Mouse (Mus musculus): ENCODE data around the gene D630045J12Rik. TPM values are rescaled to one million over a fixed set of nuclear protein-coding genes. Genes with fewer than 3 reads are reported as not detected.

Gene D630045J12Rik
- polyA plus RNA-seq, 1 experiment from 2014 or later = 13.4 TPM

GRCm38 (mm10) chr6:38202816-38203215 is 51.0 kb downstream of the D630045J12Rik start:
- H3K4me1 ChIP-seq (replicated peaks) = peaks cover 56% of the 10 kb centered on the region
- H3K27me3 ChIP-seq = no peaks in the 10 kb centered on the region
- H3K27ac ChIP-seq = no peak overlapping the region
- no peak for ATAC-seq (ENCODE audit: low FRiP score)
- no peak overlapping the region for H3K4me2 ChIP-seq
- no peak overlapping the region for H3K9ac ChIP-seq
- 85% methylated on average over 12 of the region's 12 CpGs for WGBS
- no peaks in the 10 kb centered on the region for H3K9me3 ChIP-seq
- no peaks in the 10 kb centered on the region for H3K36me3 ChIP-seq
- H3K4me3 ChIP-seq = no peak overlapping the region

- ATAC-seq (ENCODE audit: low FRiP score) = no peak
- no peak overlapping the region for H3K27ac ChIP-seq
- H3K4me1 ChIP-seq (replicated peaks) = peaks cover 43% of the 10 kb centered on the region
- H3K4me2 ChIP-seq = no peak overlapping the region
- peaks cover 5% of the 10 kb centered on the region for H3K36me3 ChIP-seq
- no peak overlapping the region for H3K4me3 ChIP-seq
- WGBS = 78% methylated on average over 5 of the region's 5 CpGs
- H3K9ac ChIP-seq = no peak overlapping the region
- H3K9me3 ChIP-seq = no peaks in the 10 kb centered on the region
- no peaks in the 10 kb centered on the region for H3K27me3 ChIP-seq
These were observed 52.3 kb downstream of the D630045J12Rik start for GRCm38 (mm10) chr6:38201495-38201894.

GRCm38 (mm10) chr6:38199599-38199998 is 54.2 kb downstream of the D630045J12Rik start:
- no peak for ATAC-seq (ENCODE audit: low FRiP score)
- Histone ChIP-seq H3K4me2 (no peak overlapping the region), H3K4me3 (no peak overlapping the region), H3K27me3 (no peaks in the 10 kb centered on the region), H3K27ac (no peak overlapping the region), H3K9me3 (no peaks in the 10 kb centered on the region), H3K4me1 (replicated peaks) (peaks cover 29% of the 10 kb centered on the region), H3K9ac (no peak overlapping the region), H3K36me3 (peaks cover 24% of the 10 kb centered on the region)
- 92% methylated on average over 6 of the region's 6 CpGs for WGBS

GRCm38 (mm10) chr6:38198727-38199126 is 55.1 kb downstream of the D630045J12Rik start:
- Histone ChIP-seq H3K4me1 (replicated peaks) (peaks cover 24% of the 10 kb centered on the region), H3K4me3 (no peak overlapping the region), H3K27ac (peak overlapping the region; percentile 55; the same call in 1 of the 2 replicates), H3K27me3 (no peaks in the 10 kb centered on the region), H3K4me2 (no peak overlapping the region), H3K36me3 (peaks cover 31% of the 10 kb centered on the region), H3K9me3 (no peaks in the 10 kb centered on the region), H3K9ac (peak overlapping the region; percentile 24; the same call in 1 of the 2 replicates)
- ATAC-seq (ENCODE audit: low FRiP score) = no peak
- 75% methylated on average over 1 of the region's 1 CpGs for WGBS

GRCm38 (mm10) chr6:38196266-38197189 is 57.3 kb downstream of the D630045J12Rik start:
- H3K27ac ChIP-seq = no peak overlapping the region
- H3K36me3 ChIP-seq = peaks cover 49% of the 10 kb centered on the region
- H3K4me3 ChIP-seq = no peak overlapping the region
- no peaks in the 10 kb centered on the region for H3K27me3 ChIP-seq
- H3K4me1 ChIP-seq (replicated peaks) = peaks cover 10% of the 10 kb centered on the region
- no peak for ATAC-seq (ENCODE audit: low FRiP score)
- no peak overlapping the region for H3K9ac ChIP-seq
- H3K4me2 ChIP-seq = no peak overlapping the region
- 93% methylated on average over 24 of the region's 24 CpGs for WGBS
- H3K9me3 ChIP-seq = no peaks in the 10 kb centered on the region

GRCm38 (mm10) chr6:38195306-38195705 is 58.5 kb downstream of the D630045J12Rik start:
- no peak overlapping the region for H3K9ac ChIP-seq
- no peak overlapping the region for H3K4me2 ChIP-seq
- H3K9me3 ChIP-seq = no peaks in the 10 kb centered on the region
- no peak overlapping the region for H3K4me3 ChIP-seq
- H3K36me3 ChIP-seq = peaks cover 51% of the 10 kb centered on the region
- no peak overlapping the region for H3K27ac ChIP-seq
- 85% methylated on average over 10 of the region's 10 CpGs for WGBS
- peaks cover 7% of the 10 kb centered on the region for H3K4me1 ChIP-seq (replicated peaks)
- no peak for ATAC-seq (ENCODE audit: low FRiP score)
- no peaks in the 10 kb centered on the region for H3K27me3 ChIP-seq

- no peak overlapping the region for H3K4me2 ChIP-seq
- 93% methylated on average over 7 of the region's 7 CpGs for WGBS
- no peak overlapping the region for H3K27ac ChIP-seq
- no peak for ATAC-seq (ENCODE audit: low FRiP score)
- H3K4me1 ChIP-seq (replicated peaks) = peaks cover 5% of the 10 kb centered on the region
- no peaks in the 10 kb centered on the region for H3K9me3 ChIP-seq
- H3K27me3 ChIP-seq = no peaks in the 10 kb centered on the region
- no peak overlapping the region for H3K9ac ChIP-seq
- H3K4me3 ChIP-seq = no peak overlapping the region
- H3K36me3 ChIP-seq = peaks cover 59% of the 10 kb centered on the region
These were observed 59.8 kb downstream of the D630045J12Rik start for GRCm38 (mm10) chr6:38194046-38194445.

GRCm38 (mm10) chr6:38192952-38193351 is 60.9 kb downstream of the D630045J12Rik start:
- no peak for ATAC-seq (ENCODE audit: low FRiP score)
- H3K4me1 ChIP-seq (replicated peaks) = no peaks in the 10 kb centered on the region
- peaks cover 67% of the 10 kb centered on the region for H3K36me3 ChIP-seq
- H3K4me3 ChIP-seq = no peak overlapping the region
- 96% methylated on average over 7 of the region's 7 CpGs for WGBS
- H3K4me2 ChIP-seq = no peak overlapping the region
- no peaks in the 10 kb centered on the region for H3K9me3 ChIP-seq
- H3K27me3 ChIP-seq = no peaks in the 10 kb centered on the region
- H3K9ac ChIP-seq = no peak overlapping the region
- no peak overlapping the region for H3K27ac ChIP-seq

- H3K4me2 ChIP-seq = no peak overlapping the region
- WGBS = 87% methylated on average over 8 of the region's 8 CpGs
These were observed 67.4 kb downstream of the D630045J12Rik start for GRCm38 (mm10) chr6:38186312-38186950.

GRCm38 (mm10) chr6:38184791-38185190 is 69.0 kb downstream of the D630045J12Rik start:
- no peak overlapping the region for H3K27ac ChIP-seq
- no peaks in the 10 kb centered on the region for H3K4me1 ChIP-seq (replicated peaks)
- H3K4me3 ChIP-seq = no peak overlapping the region
- H3K9ac ChIP-seq = no peak overlapping the region
- H3K9me3 ChIP-seq = no peaks in the 10 kb centered on the region
- H3K27me3 ChIP-seq = no peaks in the 10 kb centered on the region
- peaks cover 79% of the 10 kb centered on the region for H3K36me3 ChIP-seq
- no peak overlapping the region for H3K4me2 ChIP-seq
- ATAC-seq (ENCODE audit: low FRiP score) = no peak
- WGBS = 46% methylated on average over 8 of the region's 8 CpGs

More at GRCm38 (mm10) chr6:38186312-38186950, 67.4 kb downstream of the D630045J12Rik start:
- H3K36me3 ChIP-seq = peaks cover 66% of the 10 kb centered on the region
- no peaks in the 10 kb centered on the region for H3K4me1 ChIP-seq (replicated peaks)
- H3K9ac ChIP-seq = no peak overlapping the region
- no peak for ATAC-seq (ENCODE audit: low FRiP score)
- no peak overlapping the region for H3K27ac ChIP-seq
- no peaks in the 10 kb centered on the region for H3K27me3 ChIP-seq
- no peaks in the 10 kb centered on the region for H3K9me3 ChIP-seq
- H3K4me3 ChIP-seq = no peak overlapping the region

- Histone ChIP-seq H3K4me2 (no peak overlapping the region), H3K9ac (no peak overlapping the region), H3K27ac (0 out of 2 replicates have a peak overlapping the region, but pooled peaks have one; percentile 1), H3K9me3 (no peaks in the 10 kb centered on the region), H3K4me3 (no peak overlapping the region), H3K36me3 (peaks cover 85% of the 10 kb centered on the region), H3K27me3 (no peaks in the 10 kb centered on the region), H3K4me1 (replicated peaks) (no peaks in the 10 kb centered on the region)
- 88% methylated on average over 8 of the region's 10 CpGs for WGBS
- no peak for ATAC-seq (ENCODE audit: low FRiP score)
These were observed 72.0 kb downstream of the D630045J12Rik start for GRCm38 (mm10) chr6:38181756-38182318.

GRCm38 (mm10) chr6:38180669-38181068 is 73.1 kb downstream of the D630045J12Rik start:
- H3K4me2 ChIP-seq = no peak overlapping the region

More at GRCm38 (mm10) chr6:38180669-38181068, 73.1 kb downstream of the D630045J12Rik start:
- Histone ChIP-seq H3K9ac (no peak overlapping the region), H3K27ac (no peak overlapping the region), H3K27me3 (no peaks in the 10 kb centered on the region), H3K36me3 (peaks cover 85% of the 10 kb centered on the region), H3K4me3 (no peak overlapping the region), H3K4me1 (replicated peaks) (no peaks in the 10 kb centered on the region), H3K9me3 (no peaks in the 10 kb centered on the region)
- ATAC-seq (ENCODE audit: low FRiP score) = no peak
- WGBS = 46% methylated on average over 5 of the region's 5 CpGs

Measured in hindbrain, embryonic 13.5 days (tissue).